Mouse (Mus musculus): ENCODE data around the gene Rnasel. TPM values are rescaled to one million over a fixed set of nuclear protein-coding genes. Genes with fewer than 3 reads are reported as not detected.
"Not testable (repeated sequence)": the region's sequence is repeated elsewhere in the genome, so short reads cannot be mapped to it uniquely, and the experiment has no call there.

Gene Rnasel
- polyA plus RNA-seq, 1 experiment, result 12.3 TPM

GRCm38 (mm10) chr1:153764136-153764535, 14.9 kb downstream of the Rnasel start:
- DNase-seq, result no peak
- WGBS, result 88% methylated on average over 11 of the region's 11 CpGs
- Histone ChIP-seq H3K36me3 (ENCODE audit: control insufficient read depth, insufficient read depth, low read length) (peaks cover 31% of the 10 kb centered on the region), H3K27me3 (ENCODE audit: control insufficient read depth, insufficient read depth, low read length) (no peaks in the 10 kb centered on the region), H3K27ac (ENCODE audit: control insufficient read depth, insufficient read depth, low read length) (no peak overlapping the region), H3K4me1 (replicated peaks; ENCODE audit: control insufficient read depth, insufficient read depth, low read length) (peaks cover 3% of the 10 kb centered on the region; the same call in 1 of the 2 replicates), H3K4me3 (ENCODE audit: control insufficient read depth, insufficient read depth, low read length) (no peak overlapping the region)
- TF ChIP-seq CTCF (IDR thresholded peaks at IDR 0.05; ENCODE audit: borderline replicate concordance, control insufficient read depth, extremely low read depth, insufficient read depth, low read length, poor library complexity) (no peak), POLR2A (IDR thresholded peaks at IDR 0.05; ENCODE audit: control insufficient read depth, extremely low read depth, insufficient read depth, low read length, poor library complexity) (no peak)

GRCm38 (mm10) chr1:153766298-153766697, 17.1 kb downstream of the Rnasel start:
- 91% methylated on average over 8 of the region's 8 CpGs for WGBS
- H3K27ac ChIP-seq (ENCODE audit: control insufficient read depth, insufficient read depth, low read length), result no peak overlapping the region

GRCm38 (mm10) chr1:153767281-153767680, 18.1 kb downstream of the Rnasel start:
- TF ChIP-seq POLR2A (IDR thresholded peaks at IDR 0.05; ENCODE audit: control insufficient read depth, extremely low read depth, insufficient read depth, low read length, poor library complexity) (no peak), CTCF (IDR thresholded peaks at IDR 0.05; ENCODE audit: borderline replicate concordance, control insufficient read depth, extremely low read depth, insufficient read depth, low read length, poor library complexity) (no peak)

More at GRCm38 (mm10) chr1:153766298-153766697, 17.1 kb downstream of the Rnasel start:
- Histone ChIP-seq H3K4me1 (replicated peaks; ENCODE audit: control insufficient read depth, insufficient read depth, low read length) (peaks cover 5% of the 10 kb centered on the region; the same call in 1 of the 2 replicates), H3K36me3 (ENCODE audit: control insufficient read depth, insufficient read depth, low read length) (peaks cover 10% of the 10 kb centered on the region), H3K27me3 (ENCODE audit: control insufficient read depth, insufficient read depth, low read length) (no peaks in the 10 kb centered on the region), H3K4me3 (ENCODE audit: control insufficient read depth, insufficient read depth, low read length) (no peak overlapping the region)
- no peak for DNase-seq
- no peak for TF ChIP-seq POLR2A (IDR thresholded peaks at IDR 0.05; ENCODE audit: control insufficient read depth, extremely low read depth, insufficient read depth, low read length, poor library complexity)
- no peak for TF ChIP-seq CTCF (IDR thresholded peaks at IDR 0.05; ENCODE audit: borderline replicate concordance, control insufficient read depth, extremely low read depth, insufficient read depth, low read length, poor library complexity)

GRCm38 (mm10) chr1:153768465-153768864, 19.2 kb downstream of the Rnasel start:
- Histone ChIP-seq H3K4me1 (replicated peaks; ENCODE audit: control insufficient read depth, insufficient read depth, low read length) (peaks cover 5% of the 10 kb centered on the region; the same call in 1 of the 2 replicates), H3K27ac (ENCODE audit: control insufficient read depth, insufficient read depth, low read length) (no peak overlapping the region), H3K4me3 (ENCODE audit: control insufficient read depth, insufficient read depth, low read length) (no peak overlapping the region), H3K27me3 (ENCODE audit: control insufficient read depth, insufficient read depth, low read length) (no peaks in the 10 kb centered on the region), H3K36me3 (ENCODE audit: control insufficient read depth, insufficient read depth, low read length) (no peaks in the 10 kb centered on the region)
- TF ChIP-seq CTCF (IDR thresholded peaks at IDR 0.05; ENCODE audit: borderline replicate concordance, control insufficient read depth, extremely low read depth, insufficient read depth, low read length, poor library complexity) (no peak), POLR2A (IDR thresholded peaks at IDR 0.05; ENCODE audit: control insufficient read depth, extremely low read depth, insufficient read depth, low read length, poor library complexity) (no peak)
- no peak for DNase-seq
- WGBS, result 12% methylated on average over 5 of the region's 5 CpGs

More at GRCm38 (mm10) chr1:153767281-153767680, 18.1 kb downstream of the Rnasel start:
- Histone ChIP-seq H3K27me3 (ENCODE audit: control insufficient read depth, insufficient read depth, low read length) (no peaks in the 10 kb centered on the region), H3K27ac (ENCODE audit: control insufficient read depth, insufficient read depth, low read length) (no peak overlapping the region), H3K4me1 (replicated peaks; ENCODE audit: control insufficient read depth, insufficient read depth, low read length) (peaks cover 5% of the 10 kb centered on the region; the same call in 1 of the 2 replicates), H3K4me3 (ENCODE audit: control insufficient read depth, insufficient read depth, low read length) (no peak overlapping the region), H3K36me3 (ENCODE audit: control insufficient read depth, insufficient read depth, low read length) (peaks cover under 1% of the 10 kb centered on the region)
- WGBS, result 87% methylated on average over 1 of the region's 1 CpGs
- no peak for DNase-seq

- H3K4me1 ChIP-seq (replicated peaks; ENCODE audit: control insufficient read depth, insufficient read depth, low read length); DNase-seq; H3K27ac ChIP-seq (ENCODE audit: control insufficient read depth, insufficient read depth, low read length); H3K4me3 ChIP-seq (ENCODE audit: control insufficient read depth, insufficient read depth, low read length); H3K36me3 ChIP-seq (ENCODE audit: control insufficient read depth, insufficient read depth, low read length); H3K27me3 ChIP-seq (ENCODE audit: control insufficient read depth, insufficient read depth, low read length): not testable (repeated sequence)
- 77% methylated on average over 6 of the region's 6 CpGs for WGBS
Observed at GRCm38 (mm10) chr1:153769571-153769970, 20.3 kb downstream of the Rnasel start.

GRCm38 (mm10) chr1:153769998-153770775, 21.0 kb downstream of the Rnasel start:
- no peak overlapping the region for H3K27ac ChIP-seq (ENCODE audit: control insufficient read depth, insufficient read depth, low read length)
- 96% methylated on average over 10 of the region's 10 CpGs for WGBS
- DNase-seq, result no peak

More at GRCm38 (mm10) chr1:153769998-153770775, 21.0 kb downstream of the Rnasel start:
- no peak for TF ChIP-seq POLR2A (IDR thresholded peaks at IDR 0.05; ENCODE audit: control insufficient read depth, extremely low read depth, insufficient read depth, low read length, poor library complexity)
- no peak for TF ChIP-seq CTCF (IDR thresholded peaks at IDR 0.05; ENCODE audit: borderline replicate concordance, control insufficient read depth, extremely low read depth, insufficient read depth, low read length, poor library complexity)
- Histone ChIP-seq H3K36me3 (ENCODE audit: control insufficient read depth, insufficient read depth, low read length) (no peaks in the 10 kb centered on the region), H3K4me3 (ENCODE audit: control insufficient read depth, insufficient read depth, low read length) (no peak overlapping the region), H3K4me1 (replicated peaks; ENCODE audit: control insufficient read depth, insufficient read depth, low read length) (peaks cover 5% of the 10 kb centered on the region; the same call in 1 of the 2 replicates), H3K27me3 (ENCODE audit: control insufficient read depth, insufficient read depth, low read length) (no peaks in the 10 kb centered on the region)
